Mouse (Mus musculus): ENCODE measurements around the gene Vars. TPM values are rescaled to one million over a fixed set of nuclear protein-coding genes. Genes with fewer than 3 reads are reported as not detected.

Gene Vars
- polyA plus RNA-seq, 1 experiment, result 261 TPM

GRCm38 (mm10) chr17:35022541-35023060 is 21.8 kb downstream of the Vars start:
- Histone ChIP-seq H3K4me1 (ENCODE audit: control insufficient read depth, insufficient read depth, low read length) (peaks cover 5% of the 10 kb centered on the region), H3K4me3 (ENCODE audit: control insufficient read depth, low read depth, low read length) (no peak overlapping the region), H3K36me3 (ENCODE audit: control insufficient read depth, insufficient read depth, low read length) (no peaks in the 10 kb centered on the region), H3K27me3 (ENCODE audit: control insufficient read depth, insufficient read depth, low read length) (no peaks in the 10 kb centered on the region), H3K27ac (ENCODE audit: control insufficient read depth, insufficient read depth, low read depth, low read length) (no peak overlapping the region)
- no peak for TF ChIP-seq CTCF (IDR thresholded peaks at IDR 0.05; ENCODE audit: control insufficient read depth, insufficient read depth, insufficient replicate concordance, low read depth, low read length)
- no peak for TF ChIP-seq POLR2A (IDR thresholded peaks at IDR 0.05; ENCODE audit: control insufficient read depth, low read depth, low read length)

- Histone ChIP-seq H3K4me1 (ENCODE audit: control insufficient read depth, insufficient read depth, low read length) (peaks cover 5% of the 10 kb centered on the region), H3K4me3 (ENCODE audit: control insufficient read depth, low read depth, low read length) (no peak overlapping the region), H3K27ac (ENCODE audit: control insufficient read depth, insufficient read depth, low read depth, low read length) (no peak overlapping the region), H3K27me3 (ENCODE audit: control insufficient read depth, insufficient read depth, low read length) (no peaks in the 10 kb centered on the region), H3K36me3 (ENCODE audit: control insufficient read depth, insufficient read depth, low read length) (no peaks in the 10 kb centered on the region)
- TF ChIP-seq POLR2A (IDR thresholded peaks at IDR 0.05; ENCODE audit: control insufficient read depth, low read depth, low read length), result no peak
Observed at GRCm38 (mm10) chr17:35023221-35023620, 22.4 kb downstream of the Vars start.

GRCm38 (mm10) chr17:35023756-35024155 is 23.0 kb downstream of the Vars start:
- peaks cover 5% of the 10 kb centered on the region for H3K4me1 ChIP-seq (ENCODE audit: control insufficient read depth, insufficient read depth, low read length)
- no peak overlapping the region for H3K4me3 ChIP-seq (ENCODE audit: control insufficient read depth, low read depth, low read length)

GRCm38 (mm10) chr17:35024261-35024660 is 23.5 kb downstream of the Vars start:
- Histone ChIP-seq H3K36me3 (ENCODE audit: control insufficient read depth, insufficient read depth, low read length) (no peaks in the 10 kb centered on the region), H3K4me3 (ENCODE audit: control insufficient read depth, low read depth, low read length) (no peak overlapping the region), H3K4me1 (ENCODE audit: control insufficient read depth, insufficient read depth, low read length) (peaks cover 5% of the 10 kb centered on the region), H3K27me3 (ENCODE audit: control insufficient read depth, insufficient read depth, low read length) (no peaks in the 10 kb centered on the region), H3K27ac (ENCODE audit: control insufficient read depth, insufficient read depth, low read depth, low read length) (no peak overlapping the region)
- TF ChIP-seq POLR2A (IDR thresholded peaks at IDR 0.05; ENCODE audit: control insufficient read depth, low read depth, low read length), result no peak
- no peak for TF ChIP-seq CTCF (IDR thresholded peaks at IDR 0.05; ENCODE audit: control insufficient read depth, insufficient read depth, insufficient replicate concordance, low read depth, low read length)

More at GRCm38 (mm10) chr17:35023756-35024155, 23.0 kb downstream of the Vars start:
- no peaks in the 10 kb centered on the region for H3K36me3 ChIP-seq (ENCODE audit: control insufficient read depth, insufficient read depth, low read length)
- H3K27ac ChIP-seq (ENCODE audit: control insufficient read depth, insufficient read depth, low read depth, low read length), result no peak overlapping the region
- TF ChIP-seq CTCF (IDR thresholded peaks at IDR 0.05; ENCODE audit: control insufficient read depth, insufficient read depth, insufficient replicate concordance, low read depth, low read length), result no peak
- TF ChIP-seq POLR2A (IDR thresholded peaks at IDR 0.05; ENCODE audit: control insufficient read depth, low read depth, low read length), result no peak
- H3K27me3 ChIP-seq (ENCODE audit: control insufficient read depth, insufficient read depth, low read length), result no peaks in the 10 kb centered on the region

GRCm38 (mm10) chr17:35024691-35025488 is 24.1 kb downstream of the Vars start:
- Histone ChIP-seq H3K27me3 (ENCODE audit: control insufficient read depth, insufficient read depth, low read length) (no peaks in the 10 kb centered on the region), H3K27ac (ENCODE audit: control insufficient read depth, insufficient read depth, low read depth, low read length) (no peak overlapping the region), H3K4me1 (ENCODE audit: control insufficient read depth, insufficient read depth, low read length) (peaks cover 5% of the 10 kb centered on the region), H3K36me3 (ENCODE audit: control insufficient read depth, insufficient read depth, low read length) (no peaks in the 10 kb centered on the region), H3K4me3 (ENCODE audit: control insufficient read depth, low read depth, low read length) (no peak overlapping the region)
- TF ChIP-seq CTCF (IDR thresholded peaks at IDR 0.05; ENCODE audit: control insufficient read depth, insufficient read depth, insufficient replicate concordance, low read depth, low read length) (no peak), POLR2A (IDR thresholded peaks at IDR 0.05; ENCODE audit: control insufficient read depth, low read depth, low read length) (no peak)

- Histone ChIP-seq H3K4me3 (ENCODE audit: control insufficient read depth, low read depth, low read length) (no peak overlapping the region), H3K27me3 (ENCODE audit: control insufficient read depth, insufficient read depth, low read length) (no peaks in the 10 kb centered on the region), H3K36me3 (ENCODE audit: control insufficient read depth, insufficient read depth, low read length) (no peaks in the 10 kb centered on the region), H3K27ac (ENCODE audit: control insufficient read depth, insufficient read depth, low read depth, low read length) (no peak overlapping the region), H3K4me1 (ENCODE audit: control insufficient read depth, insufficient read depth, low read length) (peaks cover 3% of the 10 kb centered on the region)
- no peak for TF ChIP-seq CTCF (IDR thresholded peaks at IDR 0.05; ENCODE audit: control insufficient read depth, insufficient read depth, insufficient replicate concordance, low read depth, low read length)
- TF ChIP-seq POLR2A (IDR thresholded peaks at IDR 0.05; ENCODE audit: control insufficient read depth, low read depth, low read length), result no peak
Observed at GRCm38 (mm10) chr17:35026206-35026605, 25.4 kb downstream of the Vars start.

- Histone ChIP-seq H3K4me1 (ENCODE audit: control insufficient read depth, insufficient read depth, low read length) (peaks cover 2% of the 10 kb centered on the region; the same call in 1 of the 2 replicates), H3K36me3 (ENCODE audit: control insufficient read depth, insufficient read depth, low read length) (no peaks in the 10 kb centered on the region), H3K27ac (ENCODE audit: control insufficient read depth, insufficient read depth, low read depth, low read length) (no peak within 1 kb of the TSS), H3K27me3 (ENCODE audit: control insufficient read depth, insufficient read depth, low read length) (no peaks in the 10 kb centered on the region), H3K4me3 (ENCODE audit: control insufficient read depth, low read depth, low read length) (no peak within 1 kb of the TSS)
- TF ChIP-seq CTCF (IDR thresholded peaks at IDR 0.05; ENCODE audit: control insufficient read depth, insufficient read depth, insufficient replicate concordance, low read depth, low read length), result no peak
- TF ChIP-seq POLR2A (IDR thresholded peaks at IDR 0.05; ENCODE audit: control insufficient read depth, low read depth, low read length), result no peak
Observed at GRCm38 (mm10) chr17:35027277-35028068, 26.7 kb downstream of the Vars start, which contains the start of gene Sapcd1. Sapcd1 (minus strand) TSS chr17:35028016.
